Mouse (Mus musculus) E14TG2a.4 (cell line): ENCODE measurements around the gene Man2c1.

Experiments
- CTCF ChIP-seq: conservative IDR thresholded peaks from 2 replicates; pipeline ENCODE4 v1.5.1; 2014; ENCODE audit warnings: low read length
- POU5F1 ChIP-seq: IDR thresholded peaks from 2 replicates; pipeline ENCODE4 v1.6.1; 2014; ENCODE audit warnings: low read length, borderline replicate concordance

- TF ChIP-seq CTCF (no peak), POU5F1 (no peak)
Observed at GRCm38 (mm10) chr9:57158013-57158470, 27.6 kb downstream of the Man2c1 start, which contains the start of gene Commd4.
